Mouse (Mus musculus) bone marrow macrophage, adult 2 months (primary cell): ENCODE measurements around the gene Npsr1.

Experiments
- CTCF ChIP-seq: IDR thresholded peaks from 2 replicates; pipeline ENCODE4 v1.5.1; 2012; ENCODE audit warnings: low read depth, mild to moderate bottlenecking, low read length, moderate library complexity
- POLR2A ChIP-seq: IDR thresholded peaks from 2 replicates; pipeline ENCODE4 v1.6.1; 2012; ENCODE audit warnings: mild to moderate bottlenecking, low read depth, low read length, borderline replicate concordance

GRCm38 (mm10) chr9:24293252-24293959, 195.6 kb downstream of the Npsr1 start:
- no peak for TF ChIP-seq CTCF
- TF ChIP-seq POLR2A, result no peak
